Comparison of ENCODE assay signal across 7 mouse cellular contexts in genomic region chr8:47268062-47268822, GRCm38 (mm10).
DNase-seq lines count a peak whose midpoint lies in the region; ATAC-seq lines count a peak whose summit lies in the region.

No protein-coding gene starts in this region.

- DNase-seq in left cerebral cortex, adult 18-20 months (ENCODE audit: low spot score in 2 of 2) = peak; percentile 71 to 83
- DNase-seq in left cerebral cortex, postnatal 4 days = no peak
- no peak for DNase-seq in embryonic facial prominence, embryonic 10.5 days (ENCODE audit: low spot score)
- DNase-seq in retina, postnatal 1 day = no peak

- intact Hi-C loops in left cerebral cortex, postnatal 4 days (cut with DNase I) = no loop called here

- WGBS in embryonic facial prominence, embryonic 10.5 days = 84% methylated on average over 21 of the region's 21 CpGs
- WGBS in heart, embryonic 13.5 days = 63% methylated on average over 21 of the region's 21 CpGs
- WGBS in limb, embryonic 13.5 days = 47% methylated on average over 21 of the region's 21 CpGs
- 65% methylated on average over 21 of the region's 21 CpGs for WGBS in stomach, embryonic 15.5 days

- peaks cover 9% of the 10 kb centered on the region for H3K36me3 ChIP-seq in embryonic facial prominence, embryonic 10.5 days (replicated peaks)
- no peaks in the 10 kb centered on the region for H3K36me3 ChIP-seq in heart, embryonic 13.5 days
- no peaks in the 10 kb centered on the region for H3K36me3 ChIP-seq in limb, embryonic 13.5 days
- no peaks in the 10 kb centered on the region for H3K36me3 ChIP-seq in stomach, embryonic 15.5 days

- H3K27me3 ChIP-seq in embryonic facial prominence, embryonic 10.5 days (replicated peaks; ENCODE audit: low read depth, poor library complexity, severe bottlenecking) = no peaks in the 10 kb centered on the region
- no peaks in the 10 kb centered on the region for H3K27me3 ChIP-seq in heart, embryonic 13.5 days (replicated peaks)
- H3K27me3 ChIP-seq in limb, embryonic 13.5 days = no peaks in the 10 kb centered on the region
- H3K27me3 ChIP-seq in stomach, embryonic 15.5 days (replicated peaks) = no peaks in the 10 kb centered on the region

- H3K27ac ChIP-seq in embryonic facial prominence, embryonic 10.5 days (replicated peaks) = 0 out of 2 replicates have a peak overlapping the region, but pooled peaks have one; percentile 30
- no peak overlapping the region for H3K27ac ChIP-seq in heart, embryonic 13.5 days (replicated peaks)
- peak overlapping the region; percentile 56; the same call in 1 of the 2 replicates for H3K27ac ChIP-seq in limb, embryonic 13.5 days
- H3K27ac ChIP-seq in stomach, embryonic 15.5 days = no peak overlapping the region

- peaks cover 28% of the 10 kb centered on the region for H3K4me1 ChIP-seq in embryonic facial prominence, embryonic 10.5 days
- peaks cover 17% of the 10 kb centered on the region; the same call in 1 of the 2 replicates for H3K4me1 ChIP-seq in heart, embryonic 13.5 days
- H3K4me1 ChIP-seq in limb, embryonic 13.5 days = peaks cover 34% of the 10 kb centered on the region
- H3K4me1 ChIP-seq in stomach, embryonic 15.5 days = 0 out of 2 replicates have a peak, but pooled peaks cover 5% of the 10 kb centered on the region

- ATAC-seq in heart, embryonic 13.5 days (ENCODE audit: extremely low read depth, insufficient number of reproducible peaks, low FRiP score, low TSS enrichment) = peak; percentile 54; the same call in 1 of the 2 replicates
- peak; percentile 86 for ATAC-seq in limb, embryonic 13.5 days (ENCODE audit: low FRiP score, low read depth)
- no peak for ATAC-seq in stomach, embryonic 15.5 days (ENCODE audit: insufficient read depth, low FRiP score, low read depth)

- H3K4me2 ChIP-seq in heart, embryonic 13.5 days = no peak overlapping the region
- H3K4me2 ChIP-seq in limb, embryonic 13.5 days (replicated peaks) = peak overlapping the region; percentile 32
- H3K4me2 ChIP-seq in stomach, embryonic 15.5 days = 0 out of 2 replicates have a peak overlapping the region, but pooled peaks have one; percentile 2

- H3K9me3 ChIP-seq in embryonic facial prominence, embryonic 10.5 days = no peaks in the 10 kb centered on the region
- no peaks in the 10 kb centered on the region for H3K9me3 ChIP-seq in heart, embryonic 13.5 days
- no peaks in the 10 kb centered on the region for H3K9me3 ChIP-seq in limb, embryonic 13.5 days
- H3K9me3 ChIP-seq in stomach, embryonic 15.5 days = no peaks in the 10 kb centered on the region

- no peak overlapping the region for H3K4me3 ChIP-seq in embryonic facial prominence, embryonic 10.5 days
- H3K4me3 ChIP-seq in heart, embryonic 13.5 days = no peak overlapping the region
- no peak overlapping the region for H3K4me3 ChIP-seq in limb, embryonic 13.5 days
- no peak overlapping the region for H3K4me3 ChIP-seq in stomach, embryonic 15.5 days (replicated peaks)

- H3K9ac ChIP-seq in heart, embryonic 13.5 days = no peak overlapping the region
- H3K9ac ChIP-seq in limb, embryonic 13.5 days = no peak overlapping the region
- no peak overlapping the region for H3K9ac ChIP-seq in stomach, embryonic 15.5 days

Comparison
In these comparisons a context has a peak if more than half of its experiments do, and no peak if none do; other contexts are left out.
1. DNase-seq: peak in left cerebral cortex, adult 18-20 months (2 of 2); none in left cerebral cortex, postnatal 4 days (single experiment), embryonic facial prominence, embryonic 10.5 days (single experiment) and retina, postnatal 1 day (single experiment).
2. H3K27ac ChIP-seq: peak in embryonic facial prominence, embryonic 10.5 days (single experiment) and limb, embryonic 13.5 days (single experiment); none in heart, embryonic 13.5 days (single experiment) and stomach, embryonic 15.5 days (single experiment).